Mouse (Mus musculus): ENCODE measurements at regions not wholly inside any gene's neighbourhood (a gene's known extent, or its start where the extent isn't known, plus 50 kb on each side); places are given as distances from the start of the nearest gene placed in this dataset.

GRCm38 (mm10) chr7:37096291-37096690, 398.4 kb downstream of the Tshz3 start:
- TF ChIP-seq MAFK (IDR thresholded peaks at IDR 0.05; ENCODE audit: insufficient read depth, low read depth, low read length) = no peak
- no peak for TF ChIP-seq ZNF384 (IDR thresholded peaks at IDR 0.05; ENCODE audit: low read depth, low read length)
- no peak for TF ChIP-seq ZC3H11A (IDR thresholded peaks at IDR 0.05; ENCODE audit: borderline replicate concordance, low read depth, low read length)
- no peak for TF ChIP-seq CHD2 (IDR thresholded peaks at IDR 0.05; ENCODE audit: low read depth, low read length)
- TF ChIP-seq HCFC1 (IDR thresholded peaks at IDR 0.05; ENCODE audit: borderline replicate concordance, insufficient read depth, low read length) = no peak
